Comparison of ENCODE assay signal across 8 mouse cellular contexts in genomic region chrX:52164738-52165554, GRCm38 (mm10). TPM values are rescaled to one million over a fixed set of nuclear protein-coding genes. Genes with fewer than 3 reads are reported as not detected.
DNase-seq lines count a peak whose midpoint lies in the region; ATAC-seq and TF ChIP-seq lines count a peak whose summit lies in the region.

TSS of gene Gpc4 (minus strand) at chrX:52165252.

- H3K36me3 ChIP-seq in forebrain, postnatal 0 days (ENCODE audit: insufficient read depth) = no peaks in the 10 kb centered on the region
- no peaks in the 10 kb centered on the region for H3K36me3 ChIP-seq in lung, embryonic 15.5 days

- peak; percentile 82 for ATAC-seq in Patski
- peak; percentile 92 for ATAC-seq in forebrain, postnatal 0 days
- peak; percentile 94 for ATAC-seq in lung, embryonic 15.5 days (ENCODE audit: borderline replicate concordance, extremely low read depth, low FRiP score, low TSS enrichment)
- ATAC-seq in monocyte, adult 5-6 weeks (replicated peaks; ENCODE audit: insufficient number of reproducible peaks, low FRiP score, low TSS enrichment, poor library complexity, severe bottlenecking) = no peak

- peak within 1 kb of the TSS; percentile 62 for H3K4me2 ChIP-seq in forebrain, postnatal 0 days (ENCODE audit: low read depth)
- H3K4me2 ChIP-seq in lung, embryonic 15.5 days = peak within 1 kb of the TSS; percentile 68

- peak within 1 kb of the TSS; percentile 56 for H3K4me3 ChIP-seq in cerebellum, adult 2 months (replicated peaks; ENCODE audit: insufficient read depth, low read depth, low read length)
- H3K4me3 ChIP-seq in forebrain, postnatal 0 days (ENCODE audit: low read depth, low read length) = peak within 1 kb of the TSS; percentile 48
- peak within 1 kb of the TSS; percentile 67 for H3K4me3 ChIP-seq in layer of hippocampus, adult 2 months
- H3K4me3 ChIP-seq in lung, embryonic 15.5 days = peak within 1 kb of the TSS; percentile 60

- no peaks in the 10 kb centered on the region for H3K27me3 ChIP-seq in Patski
- H3K27me3 ChIP-seq in cerebellum, adult 2 months (ENCODE audit: control insufficient read depth, insufficient read depth, low read length) = no peaks in the 10 kb centered on the region
- no peaks in the 10 kb centered on the region for H3K27me3 ChIP-seq in forebrain, postnatal 0 days (ENCODE audit: insufficient read depth, low read length)
- no peaks in the 10 kb centered on the region; the same call in 1 of the 2 replicates for H3K27me3 ChIP-seq in lung, embryonic 15.5 days

- no peaks in the 10 kb centered on the region for H3K9me3 ChIP-seq in forebrain, postnatal 0 days (ENCODE audit: low read length)
- H3K9me3 ChIP-seq in lung, embryonic 15.5 days = no peaks in the 10 kb centered on the region

- no peak for TF ChIP-seq CTCF in Patski (IDR thresholded peaks at IDR 0.05)
- no peak for TF ChIP-seq CTCF in cerebellum, adult 2 months (IDR thresholded peaks at IDR 0.05; ENCODE audit: borderline replicate concordance, insufficient read depth, low read depth, low read length)
- 0 out of 2 replicates have a peak, but pooled peaks have one; percentile 16 for TF ChIP-seq CTCF in forebrain, postnatal 0 days (IDR thresholded peaks at IDR 0.05; ENCODE audit: low read depth)
- peak; percentile 70 for TF ChIP-seq CTCF in layer of hippocampus, adult 2 months (conservative IDR thresholded peaks at IDR 0.05)

- POLR2A ChIA-PET in Patski (lab: Charles Lee) = interaction anchor here (0.7 kb wide), 1 partner anchor 203 kb away, joined by 3 read pairs; no protein-coding TSS in a partner anchor

- TF ChIP-seq POLR2A in cerebellum, adult 2 months (IDR thresholded peaks at IDR 0.05; ENCODE audit: borderline replicate concordance, insufficient read depth, low read length) = no peak

- under 1% methylated on average over 48 of the region's 76 CpGs for WGBS in cerebellum, adult 2 months
- WGBS in forebrain, postnatal 0 days = 36% methylated on average over 57 of the region's 76 CpGs
- 9% methylated on average over 47 of the region's 76 CpGs for WGBS in lung, embryonic 15.5 days

- CTCF ChIA-PET in Patski (lab: Charles Lee) = interaction anchor here (0.7 kb wide), 1 partner anchor 115 kb away, joined by 3 read pairs; no protein-coding TSS in a partner anchor

- H3K4me1 ChIP-seq in cerebellum, adult 2 months (ENCODE audit: control insufficient read depth, insufficient read depth, low read length) = no peaks in the 10 kb centered on the region
- H3K4me1 ChIP-seq in forebrain, postnatal 0 days (ENCODE audit: insufficient read depth) = no peaks in the 10 kb centered on the region
- 0 out of 2 replicates have a peak, but pooled peaks cover 11% of the 10 kb centered on the region for H3K4me1 ChIP-seq in lung, embryonic 15.5 days

- in situ Hi-C loops in Patski (cut with MboI; ENCODE audit: low pct_unique_long_range_greater_than_20kb) = loop anchor here (5.0 to 10.0 kb wide), 2 partner anchors 97 to 180 kb away; no protein-coding TSS in a partner anchor

- H3K9ac ChIP-seq in forebrain, postnatal 0 days = peak within 1 kb of the TSS; percentile 41; the same call in 1 of the 2 replicates
- H3K9ac ChIP-seq in lung, embryonic 15.5 days = peak within 1 kb of the TSS; percentile 63

- no peak for DNase-seq in Patski (ENCODE audit: low read depth, low spot score)
- peak; percentile 33 to 34 for DNase-seq in cerebellum, adult 2 months
- DNase-seq in forebrain, postnatal 0 days = peak; percentile 75
- DNase-seq in heart, postnatal 4 days = peak; percentile 84
- DNase-seq in layer of hippocampus, adult 2 months (ENCODE audit: low spot score in 2 of 2) = peak; percentile 37 to 66
- DNase-seq in ovary, postnatal 36 days (ENCODE audit: low spot score) = peak; percentile 83

- H3K27ac ChIP-seq in cerebellum, adult 2 months (ENCODE audit: insufficient read depth, low read length) = no peak within 1 kb of the TSS
- H3K27ac ChIP-seq in forebrain, postnatal 0 days (ENCODE audit: low read depth, low read length) = no peak within 1 kb of the TSS
- peak within 1 kb of the TSS; percentile 91 for H3K27ac ChIP-seq in layer of hippocampus, adult 2 months
- peak within 1 kb of the TSS; percentile 61 for H3K27ac ChIP-seq in lung, embryonic 15.5 days

RNA-seq across cellular contexts. Expression of gene Gpc4, which starts in this region (rescaled TPM):
- polyA plus RNA-seq in Patski (2021) = 356 TPM
- polyA plus RNA-seq in cerebellum, adult 2 months (2012; rRNA removed) = 3.8 and 3.9 TPM in 2 replicates
- total RNA-seq in forebrain, postnatal 0 days (2014; rRNA removed) = 3.9 and 4.8 TPM in 2 replicates
- polyA plus RNA-seq in forebrain, postnatal 0 days (2015; fragmentation: Nextera tagmentation; extraction: Ambion mirVana) = 10.7 and 12.7 TPM in 2 replicates
- total RNA-seq in heart, postnatal 4 days (2021) = 10 to 100 TPM; 67.6 to 73.7 TPM
- total RNA-seq in layer of hippocampus, adult 2 months (2021) = 10 to 100 TPM; 59.9 to 63.0 TPM
- 36.7 and 40.2 TPM in 2 replicates for polyA plus RNA-seq in lung, embryonic 15.5 days (2015; fragmentation: Nextera tagmentation; extraction: Ambion mirVana)
- total RNA-seq in monocyte, adult 5-6 weeks (2017) = 0.39 to 1.2 TPM in 2 of 3 replicates, not detected in the other

Comparison
In these comparisons a context has a peak if more than half of its experiments do, and no peak if none do; other contexts are left out.
1. RNA of gene Gpc4 (total RNA-seq): 67.6 to 73.7 TPM in heart, postnatal 4 days and 59.9 to 63.0 TPM in layer of hippocampus, adult 2 months; 3.9 to 4.8 TPM in forebrain, postnatal 0 days and 0.39 to 1.2 TPM in monocyte, adult 5-6 weeks; every median in the first group is over 10 times any median in the second.
2. CTCF ChIP-seq: peak in forebrain, postnatal 0 days (single experiment) and layer of hippocampus, adult 2 months (single experiment); none in Patski (single experiment) and cerebellum, adult 2 months (single experiment).
3. H3K27ac ChIP-seq: peak in layer of hippocampus, adult 2 months (single experiment) and lung, embryonic 15.5 days (single experiment); none in cerebellum, adult 2 months (single experiment) and forebrain, postnatal 0 days (single experiment).
4. Peak in every context shown above with its lines, with median percentiles within 50 percentile points of each other: H3K4me3 ChIP-seq.